Mouse (Mus musculus) erythroid progenitor cell, adult 5-6 weeks (primary cell): ENCODE data around the gene Rpusd3. TPM values are rescaled to one million over a fixed set of nuclear protein-coding genes. Genes with fewer than 3 reads are reported as not detected.

Experiments
- ATAC-seq: replicated peaks from 2 replicates; pipeline ENCODE4 v1.8.0; 2016; ENCODE audit warnings: moderate number of reproducible peaks, mild to moderate bottlenecking, moderate TSS enrichment, inconsistent platforms; ENCODE audit not compliant: poor library complexity, low FRiP score, severe bottlenecking
- total RNA-seq, 2 experiments: library from RNA; stranded (forward) in 1 of 2; stranded (reverse) in 1 of 2; fragments of 150-400 nt in 1 of 2; fragments of 186-747, 209-891 nt in 1 of 2; gene quantifications; 2 replicates each; pipeline versions ENCODE4 v1.2.3 to v1.2.4; 2015 to 2017; ENCODE audit warnings: low replicate concordance in 2 of 2

The Rpusd3 gene
- total RNA-seq (2015; ENCODE audit: low replicate concordance), result not detected in 2 replicates
- total RNA-seq (2017; ENCODE audit: low replicate concordance), result 1.4 and 2.1 TPM in 2 replicates

DNA sequence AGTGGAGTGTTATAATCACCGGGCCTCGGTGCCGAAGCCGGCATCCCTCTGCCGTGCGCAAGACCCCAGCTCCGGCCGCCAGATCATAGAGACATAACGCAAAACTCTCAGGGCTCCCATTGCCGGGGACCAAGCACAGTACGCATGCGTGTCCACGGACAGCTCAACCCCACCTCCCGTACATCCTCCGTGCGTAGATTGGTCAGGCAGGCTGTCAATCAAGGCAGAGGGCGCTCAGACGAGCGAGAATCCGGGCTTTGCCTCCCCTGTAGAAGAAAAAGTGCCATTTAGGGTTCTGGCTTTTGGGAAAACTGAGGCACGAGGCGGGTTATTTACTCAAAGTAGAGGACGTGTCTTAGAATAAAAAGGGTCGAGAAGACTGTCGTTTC, at the start of gene Rpusd3:
TSS of gene Rpusd3 (minus strand) at position 142 of the 389 bp plus-strand sequence.
- ATAC-seq, result peak; percentile 96

DNA sequence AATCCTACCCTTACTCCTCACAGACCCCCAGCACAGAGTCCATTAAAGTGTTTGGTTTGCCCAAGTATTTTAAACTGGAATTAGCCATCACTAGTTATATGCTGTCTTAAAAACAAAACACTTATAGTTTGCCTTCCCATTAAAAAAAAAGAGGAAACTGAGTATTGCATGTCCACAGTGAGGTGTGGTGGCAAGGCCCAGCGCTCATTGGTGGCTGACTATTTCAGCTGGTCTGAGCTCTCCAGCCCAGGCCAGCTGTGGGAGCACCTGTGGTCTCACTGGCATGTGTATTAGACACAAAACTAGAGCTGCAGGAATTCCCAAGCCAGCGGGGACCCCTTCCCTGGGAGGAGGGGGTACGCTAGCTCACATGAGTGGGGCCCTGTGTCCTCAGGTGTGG, 49.4 kb upstream of the Rpusd3 start:
- ATAC-seq, result no peak

DNA sequence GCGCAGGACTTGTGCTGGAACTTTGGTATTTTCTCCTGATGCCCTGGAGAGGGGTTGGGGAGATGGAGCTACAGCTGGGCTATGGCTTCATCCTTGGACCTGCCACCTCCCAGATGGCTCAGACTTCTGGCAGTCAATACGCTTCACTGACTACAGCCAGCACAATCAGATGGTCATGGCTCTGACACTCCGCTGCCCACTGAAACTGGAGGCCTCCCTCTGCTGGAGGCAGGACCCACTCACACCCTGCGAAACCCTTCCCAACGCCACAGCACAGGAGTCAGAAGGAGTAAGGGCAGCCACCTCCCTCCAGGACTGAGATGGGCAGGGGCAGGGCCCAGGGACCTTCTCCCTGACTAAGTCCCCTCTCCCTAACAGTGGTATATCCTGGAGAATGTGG, 46.5 kb upstream of the Rpusd3 start:
- ATAC-seq, result no peak

GRCm38 (mm10) chr6:113464040-113464439, 44.9 kb upstream of the Rpusd3 start:
- ATAC-seq, result no peak

DNA sequence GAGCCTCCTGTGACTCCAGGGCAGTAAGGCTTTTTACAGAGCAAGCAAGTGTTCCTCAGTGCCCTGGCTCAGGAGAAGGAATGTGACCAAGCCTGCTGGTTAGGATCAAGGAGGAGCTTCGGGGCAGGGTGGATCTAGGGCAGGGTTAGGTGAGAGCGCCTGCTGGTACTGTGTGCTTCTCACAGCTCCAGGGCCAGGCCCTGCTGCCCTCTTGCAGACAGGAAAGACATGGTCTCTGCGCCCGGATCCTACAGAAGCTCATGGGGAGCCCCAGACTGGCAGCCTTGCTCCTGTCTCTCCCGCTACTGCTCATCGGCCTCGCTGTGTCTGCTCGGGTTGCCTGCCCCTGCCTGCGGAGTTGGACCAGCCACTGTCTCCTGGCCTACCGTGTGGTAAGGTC, 39.5 kb upstream of the Rpusd3 start:
- ATAC-seq, result no peak

GRCm38 (mm10) chr6:113457952-113458534, 38.9 kb upstream of the Rpusd3 start, which contains the start of gene Il17re:
Gene Il17re (plus strand): TSS chr6:113458484.
- ATAC-seq, result no peak

DNA sequence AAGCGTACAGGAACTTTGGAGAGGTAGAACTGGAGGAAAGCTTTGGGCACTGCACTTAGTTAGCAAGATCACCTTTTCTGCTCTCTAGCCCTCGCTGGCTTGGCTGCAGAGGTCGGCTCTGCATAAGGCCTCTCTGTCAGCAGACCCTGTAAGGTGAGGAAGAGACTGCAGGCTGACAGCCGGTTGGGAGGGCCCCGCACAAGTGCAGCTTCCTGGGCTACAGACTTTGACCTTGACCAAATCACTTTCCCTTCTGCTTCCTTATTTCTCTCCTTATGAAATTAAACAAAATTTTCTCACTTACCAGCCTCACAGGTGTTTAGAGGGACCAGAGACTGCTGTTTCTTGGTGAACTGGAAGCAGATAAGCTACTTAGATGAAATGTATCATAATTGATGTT, 35.9 kb upstream of the Rpusd3 start:
- ATAC-seq, result no peak

DNA sequence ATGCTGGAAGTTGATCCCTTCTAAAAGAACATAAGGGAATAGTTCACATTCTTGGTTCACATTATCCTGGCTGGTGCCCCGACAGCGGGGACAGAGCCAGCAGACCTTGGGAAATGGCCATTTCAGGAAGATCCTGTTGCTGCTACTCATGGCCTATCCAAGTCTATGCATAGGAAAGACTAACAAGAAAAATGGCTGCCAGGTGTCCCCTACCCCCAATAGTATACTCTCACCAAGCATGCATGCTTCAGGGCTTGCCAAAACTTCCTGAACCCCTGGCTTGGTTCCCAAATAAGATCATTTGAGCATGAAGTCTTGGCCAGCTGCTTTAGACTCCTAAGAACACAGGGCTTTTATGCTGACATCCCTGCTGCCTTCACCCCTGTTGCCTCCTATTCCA, 32.7 kb upstream of the Rpusd3 start:
- ATAC-seq, result no peak

- ATAC-seq, result no peak
These were observed 28.5 kb upstream of the Rpusd3 start for GRCm38 (mm10) chr6:113447639-113448038.

DNA sequence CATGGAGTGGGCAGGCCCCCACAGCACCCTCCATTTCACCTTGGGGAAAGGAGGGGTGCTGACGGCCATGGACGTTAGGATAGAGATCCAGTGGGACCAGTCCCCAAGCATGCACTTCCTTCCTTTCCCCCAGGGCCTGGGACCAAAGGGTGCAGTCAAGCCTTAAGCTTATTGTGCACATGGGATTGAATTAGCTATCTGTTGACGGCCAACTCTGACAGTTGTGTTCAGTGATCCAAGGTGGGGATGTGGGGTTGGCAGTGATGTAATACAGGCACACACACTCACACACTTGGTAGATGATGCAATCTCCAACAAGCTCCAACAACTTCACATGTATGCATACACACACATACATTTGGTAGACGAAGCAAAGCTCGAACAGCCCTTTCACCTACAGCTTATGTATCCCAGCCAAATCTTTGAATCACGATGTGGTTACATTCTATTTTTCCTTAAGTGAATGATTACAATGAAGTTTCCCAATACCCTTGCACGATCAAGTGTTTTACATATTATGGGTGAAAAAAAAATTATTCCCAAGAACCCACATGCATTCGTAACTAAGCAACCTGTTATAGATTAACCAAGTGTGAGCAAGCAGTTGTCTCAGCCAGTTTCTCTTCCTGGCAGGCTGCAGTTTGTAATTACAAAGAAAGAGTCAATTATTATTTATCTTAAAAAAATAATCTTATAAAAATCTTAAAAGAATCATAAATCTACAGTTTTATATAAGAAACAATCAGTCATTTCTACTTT, 25.2 kb upstream of the Rpusd3 start:
- ATAC-seq, result no peak

DNA sequence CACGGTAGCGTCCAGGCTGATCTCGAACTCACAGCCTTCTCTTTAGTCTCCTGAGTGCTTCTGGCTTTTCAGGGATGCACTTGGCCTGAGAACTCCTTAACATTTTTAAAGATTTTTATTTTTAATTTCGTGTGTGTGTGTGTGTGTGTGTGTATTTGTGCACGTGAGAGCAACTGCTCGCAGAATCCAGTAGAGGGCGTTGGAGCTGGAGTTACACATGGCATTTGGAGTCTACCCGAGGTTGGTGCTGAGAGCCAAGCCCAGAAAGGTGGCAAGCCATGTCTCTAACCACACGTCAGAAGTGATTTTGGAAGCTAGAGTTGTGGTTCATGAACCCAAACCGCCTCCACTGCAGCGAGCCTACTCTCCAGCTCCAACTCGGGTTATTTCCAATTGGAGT, 24.0 kb upstream of the Rpusd3 start:
- no peak for ATAC-seq

- peak; percentile 91 for ATAC-seq
These were observed 23.4 kb upstream of the Rpusd3 start, which contains the start of gene Jagn1 for GRCm38 (mm10) chr6:113442442-113443090. Gene Jagn1 (plus strand): TSS chr6:113442569.

- peak; percentile 6; the same call in 1 of the 2 replicates for ATAC-seq
These were observed 22.9 kb upstream of the Rpusd3 start for GRCm38 (mm10) chr6:113442087-113442441.

DNA sequence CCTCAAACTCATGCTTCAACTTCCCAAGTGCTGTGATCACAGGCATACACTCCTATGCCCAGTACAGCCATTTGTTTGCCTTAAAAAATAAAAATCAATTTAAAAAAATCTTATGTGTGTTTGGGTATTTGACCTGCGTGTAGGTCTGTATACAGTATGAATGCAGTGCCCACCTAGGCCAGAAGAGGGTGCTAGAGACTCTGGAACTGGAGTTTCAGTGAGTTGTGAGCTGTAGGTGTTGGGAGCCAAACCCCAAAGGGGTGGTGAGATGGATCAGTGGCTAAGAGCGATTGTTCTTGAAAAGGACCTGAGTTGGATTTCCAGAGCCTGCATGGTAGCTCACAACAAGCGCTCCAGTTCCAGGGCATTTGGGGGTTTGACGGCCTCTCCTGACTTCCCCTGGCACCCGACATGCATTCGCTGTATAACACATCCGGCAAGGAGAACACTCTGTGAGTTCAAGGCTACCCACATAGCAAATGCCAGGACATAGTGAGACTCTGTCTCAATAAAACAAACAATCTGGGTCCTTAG, 22.1 kb upstream of the Rpusd3 start:
- peak; percentile 69 for ATAC-seq

DNA sequence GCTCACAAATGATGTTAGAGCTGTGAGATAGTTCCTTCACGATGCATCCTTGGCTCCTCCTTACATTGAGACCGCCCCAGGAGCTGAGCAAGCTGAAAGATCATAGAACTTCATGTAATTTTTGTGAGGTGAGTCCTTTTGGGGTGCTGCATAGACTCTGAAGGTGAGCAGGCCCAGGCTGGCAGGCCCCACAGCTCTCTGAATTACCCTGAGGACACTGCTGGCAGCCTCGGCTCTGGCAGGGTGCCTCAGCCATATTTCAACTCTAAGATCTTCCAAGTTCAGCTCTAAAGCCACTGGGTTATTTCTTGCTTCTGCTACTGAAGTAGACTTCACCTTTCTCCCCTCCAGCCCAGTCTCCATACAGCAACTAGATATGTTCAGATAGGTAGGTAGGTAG, 21.5 kb upstream of the Rpusd3 start:
- ATAC-seq, result no peak

- ATAC-seq, result no peak
These were observed 19.7 kb upstream of the Rpusd3 start for GRCm38 (mm10) chr6:113438721-113439430.

GRCm38 (mm10) chr6:113437135-113437534, 18.0 kb upstream of the Rpusd3 start:
- no peak for ATAC-seq

- no peak for ATAC-seq
These were observed 16.6 kb upstream of the Rpusd3 start, which contains the start of gene Cidec for GRCm38 (mm10) chr6:113435664-113436205. Gene Cidec (minus strand): TSS chr6:113435760.

- ATAC-seq, result no peak
These were observed 15.6 kb upstream of the Rpusd3 start for GRCm38 (mm10) chr6:113434691-113435090.

DNA sequence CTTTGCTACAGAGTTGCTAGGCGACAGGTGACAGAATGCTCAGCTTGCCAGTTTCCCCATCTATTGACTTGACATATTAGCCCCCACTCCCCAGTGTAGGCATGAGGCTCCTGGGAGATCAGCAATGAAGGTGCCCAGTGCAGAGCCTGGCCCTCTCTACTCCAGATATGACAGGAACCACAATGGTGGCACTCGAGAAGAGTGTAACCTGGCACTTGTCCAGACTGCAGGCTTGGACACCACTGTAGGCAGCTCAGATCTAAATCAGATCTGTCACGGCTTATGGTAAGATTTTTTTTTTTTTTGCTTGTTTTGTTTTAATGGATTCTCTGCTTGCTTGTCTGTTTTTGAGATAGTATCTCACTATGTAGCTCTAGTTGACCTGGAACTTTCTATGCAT, 14.5 kb upstream of the Rpusd3 start:
- no peak for ATAC-seq
